Mouse (Mus musculus): ENCODE results near the gene Haghl. TPM values are rescaled to one million over a fixed set of nuclear protein-coding genes. Genes with fewer than 3 reads are reported as not detected.

Gene Haghl
- polyA plus RNA-seq, 1 experiment from 2014 or later: 42.1 TPM

- no peak for ATAC-seq (ENCODE audit: low read depth)
- H3K4me1 ChIP-seq (ENCODE audit: control insufficient read depth, insufficient read depth, low read length): peaks cover 6% of the 10 kb centered on the region; the same call in 1 of the 2 replicates
- WGBS: 20% methylated on average over 2 of the region's 2 CpGs
These were observed 53.4 kb downstream of the Haghl start for GRCm38 (mm10) chr17:25732082-25732481.

More at GRCm38 (mm10) chr17:25732082-25732481, 53.4 kb downstream of the Haghl start:
- no peak overlapping the region for H3K4me3 ChIP-seq (ENCODE audit: low read depth, low read length)
- 0 out of 2 replicates have a peak, but pooled peaks cover 9% of the 10 kb centered on the region for H3K36me3 ChIP-seq (ENCODE audit: control insufficient read depth, insufficient read depth, low read length)
- H3K27me3 ChIP-seq (replicated peaks; ENCODE audit: control insufficient read depth, insufficient read depth, low read length): no peaks in the 10 kb centered on the region
- H3K27ac ChIP-seq (replicated peaks; ENCODE audit: low read depth, low read length): no peak overlapping the region
- DNase-seq (ENCODE audit: low spot score): peak; percentile 79
- H3K9me3 ChIP-seq (ENCODE audit: control insufficient read depth, low read length): no peaks in the 10 kb centered on the region
- H3K9ac ChIP-seq (ENCODE audit: low read depth, low read length): no peak overlapping the region
- H3K4me2 ChIP-seq (ENCODE audit: low read depth, low read length): no peak overlapping the region

Small RNA genes lying within 50 kb of the gene (microRNA-seq; reads per million reads assigned to microRNA genes)
- gene Gm25083 (ENCODE audit: borderline number of aligned reads) (not detected), gene Mir3082 (ENCODE audit: borderline number of aligned reads) (not detected), gene Mir6966 (ENCODE audit: borderline number of aligned reads) (not detected)

Other genes starting within 250 kb of the Haghl start
- gene Sox8, start 215.0 kb downstream of the Haghl start, polyA plus RNA-seq (2014; fragmentation: Nextera tagmentation; extraction: Ambion mirVana): 15.8 and 18.0 TPM in 2 replicates
- 27.3 and 30.1 TPM in 2 replicates for gene Lmf1, start 206.6 kb downstream of the Haghl start, polyA plus RNA-seq (2014; fragmentation: Nextera tagmentation; extraction: Ambion mirVana)
- gene Gng13, start 68.5 kb downstream of the Haghl start, polyA plus RNA-seq (2014; fragmentation: Nextera tagmentation; extraction: Ambion mirVana): 14.6 and 28.5 TPM in 2 replicates
- gene Chtf18, start 58.3 kb downstream of the Haghl start, polyA plus RNA-seq (2014; fragmentation: Nextera tagmentation; extraction: Ambion mirVana): 12.9 and 15.7 TPM in 2 replicates
- 19.5 and 23.1 TPM in 2 replicates for gene Rpusd1, start 58.0 kb downstream of the Haghl start, polyA plus RNA-seq (2014; fragmentation: Nextera tagmentation; extraction: Ambion mirVana)
- 2.0 TPM in 2 replicates for gene Mslnl, start 49.6 kb downstream of the Haghl start, polyA plus RNA-seq (2014; fragmentation: Nextera tagmentation; extraction: Ambion mirVana)
- 1.7 and 9.4 TPM in 2 replicates for gene Msln, start 31.3 kb downstream of the Haghl start, polyA plus RNA-seq (2014; fragmentation: Nextera tagmentation; extraction: Ambion mirVana)
- gene Narfl, start 11.9 kb downstream of the Haghl start, polyA plus RNA-seq (2014; fragmentation: Nextera tagmentation; extraction: Ambion mirVana): 26.9 and 27.2 TPM in 2 replicates
- gene Ccdc78, start 907 bp upstream of the Haghl start, polyA plus RNA-seq (2014; fragmentation: Nextera tagmentation; extraction: Ambion mirVana): 0.09 and 0.65 TPM in 2 replicates
- gene Fam173a, start 7.2 kb upstream of the Haghl start, polyA plus RNA-seq (2014; fragmentation: Nextera tagmentation; extraction: Ambion mirVana): 66.1 and 75.2 TPM in 2 replicates
- 0.92 TPM in 1 of 2 replicates, not detected in the other for gene AC134908.4, start 10.0 kb upstream of the Haghl start, polyA plus RNA-seq (2014; fragmentation: Nextera tagmentation; extraction: Ambion mirVana)
- 10.3 and 11.1 TPM in 2 replicates for gene Metrn, start 11.5 kb upstream of the Haghl start, polyA plus RNA-seq (2014; fragmentation: Nextera tagmentation; extraction: Ambion mirVana)
- gene Fbxl16, start 23.4 kb upstream of the Haghl start, polyA plus RNA-seq (2014; fragmentation: Nextera tagmentation; extraction: Ambion mirVana): 3.4 and 3.5 TPM in 2 replicates
- 22.9 and 25.5 TPM in 2 replicates for gene Wdr24, start 38.0 kb upstream of the Haghl start, polyA plus RNA-seq (2014; fragmentation: Nextera tagmentation; extraction: Ambion mirVana)
- gene Jmjd8, start 43.2 kb upstream of the Haghl start, polyA plus RNA-seq (2014; fragmentation: Nextera tagmentation; extraction: Ambion mirVana): 35.2 and 36.2 TPM in 2 replicates
- 314 and 351 TPM in 2 replicates for gene Stub1, start 47.7 kb upstream of the Haghl start, polyA plus RNA-seq (2014; fragmentation: Nextera tagmentation; extraction: Ambion mirVana)
- gene Rhbdl1, start 51.6 kb upstream of the Haghl start, polyA plus RNA-seq (2014; fragmentation: Nextera tagmentation; extraction: Ambion mirVana): 2.8 and 3.3 TPM in 2 replicates
- gene Gm20683, start 56.1 kb upstream of the Haghl start, polyA plus RNA-seq (2014; fragmentation: Nextera tagmentation; extraction: Ambion mirVana): 1.4 and 1.6 TPM in 2 replicates
- gene Rhot2, start 59.2 kb upstream of the Haghl start, polyA plus RNA-seq (2014; fragmentation: Nextera tagmentation; extraction: Ambion mirVana): 12.0 and 13.0 TPM in 2 replicates
- gene Wdr90, start 75.8 kb upstream of the Haghl start, polyA plus RNA-seq (2014; fragmentation: Nextera tagmentation; extraction: Ambion mirVana): 17.6 and 19.8 TPM in 2 replicates
- 25.7 and 36.7 TPM in 2 replicates for gene Mcrip2, start 83.1 kb upstream of the Haghl start, polyA plus RNA-seq (2014; fragmentation: Nextera tagmentation; extraction: Ambion mirVana)
- 40.6 and 44.1 TPM in 2 replicates for gene Mettl26, start 89.4 kb upstream of the Haghl start, polyA plus RNA-seq (2014; fragmentation: Nextera tagmentation; extraction: Ambion mirVana)
- 0.42 and 0.48 TPM in 2 replicates for gene Wfikkn1, start 95.2 kb upstream of the Haghl start, polyA plus RNA-seq (2014; fragmentation: Nextera tagmentation; extraction: Ambion mirVana)
- gene Rab40c, start 134.1 kb upstream of the Haghl start, polyA plus RNA-seq (2014; fragmentation: Nextera tagmentation; extraction: Ambion mirVana): 17.1 and 19.7 TPM in 2 replicates
- 51.8 and 52.2 TPM in 2 replicates for gene Pigq, start 159.3 kb upstream of the Haghl start, polyA plus RNA-seq (2014; fragmentation: Nextera tagmentation; extraction: Ambion mirVana)
- gene Nhlrc4, start 159.3 kb upstream of the Haghl start, polyA plus RNA-seq (2014; fragmentation: Nextera tagmentation; extraction: Ambion mirVana): 0.99 TPM in 1 of 2 replicates, not detected in the other
- 0.16 TPM in 1 of 2 replicates, not detected in the other for gene A930017K11Rik, start 166.9 kb upstream of the Haghl start, polyA plus RNA-seq (2014; fragmentation: Nextera tagmentation; extraction: Ambion mirVana)
- gene Capn15, start 200.1 kb upstream of the Haghl start, polyA plus RNA-seq (2014; fragmentation: Nextera tagmentation; extraction: Ambion mirVana): 25.2 and 25.8 TPM in 2 replicates